Mouse (Mus musculus): Measurements from ENCODE around the gene Hemk1. TPM values are rescaled to one million over a fixed set of nuclear protein-coding genes. Genes with fewer than 3 reads are reported as not detected.

Gene Hemk1
- polyA plus RNA-seq, 1 experiment from 2014 or later, result 12.4 TPM

GRCm38 (mm10) chr9:107277603-107278002 lies 60.5 kb downstream of the Hemk1 start:
- Histone ChIP-seq H3K4me2 (replicated peaks) (no peak overlapping the region), H3K27ac (no peak overlapping the region), H3K4me3 (no peak overlapping the region), H3K36me3 (no peaks in the 10 kb centered on the region), H3K9ac (no peak overlapping the region), H3K4me1 (peaks cover 19% of the 10 kb centered on the region), H3K27me3 (no peaks in the 10 kb centered on the region), H3K9me3 (no peaks in the 10 kb centered on the region)
- no peak for ATAC-seq (ENCODE audit: insufficient number of reproducible peaks, insufficient read depth, low FRiP score, low TSS enrichment)
- WGBS, result 83% methylated on average over 7 of the region's 7 CpGs

Other genes starting within 250 kb of the Hemk1 start
- gene Dock3, start 106.4 kb downstream of the Hemk1 start, polyA plus RNA-seq (2016; fragmentation: Nextera tagmentation; extraction: Ambion mirVana), result 1.5 and 1.9 TPM in 2 replicates
- 5.2 and 6.8 TPM in 2 replicates for gene Mapkapk3, start 48.5 kb downstream of the Hemk1 start, polyA plus RNA-seq (2016; fragmentation: Nextera tagmentation; extraction: Ambion mirVana)
- gene Cish, start 42.3 kb downstream of the Hemk1 start, polyA plus RNA-seq (2016; fragmentation: Nextera tagmentation; extraction: Ambion mirVana), result 8.4 and 12.0 TPM in 2 replicates
- gene 6430571L13Rik, start 2.3 kb upstream of the Hemk1 start, polyA plus RNA-seq (2016; fragmentation: Nextera tagmentation; extraction: Ambion mirVana), result 1.4 and 1.8 TPM in 2 replicates
- gene Cacna2d2, start 61.3 kb upstream of the Hemk1 start, polyA plus RNA-seq (2016; fragmentation: Nextera tagmentation; extraction: Ambion mirVana), result 1.1 and 1.2 TPM in 2 replicates
- 49.7 and 50.1 TPM in 2 replicates for gene Tmem115, start 195.6 kb upstream of the Hemk1 start, polyA plus RNA-seq (2016; fragmentation: Nextera tagmentation; extraction: Ambion mirVana)
- gene Cyb561d2, start 203.8 kb upstream of the Hemk1 start, polyA plus RNA-seq (2016; fragmentation: Nextera tagmentation; extraction: Ambion mirVana), result 17.2 and 17.7 TPM in 2 replicates
- gene Nprl2, start 203.9 kb upstream of the Hemk1 start, polyA plus RNA-seq (2016; fragmentation: Nextera tagmentation; extraction: Ambion mirVana), result 40.8 and 46.3 TPM in 2 replicates
- 1.3 and 1.7 TPM in 2 replicates for gene Zmynd10, start 208.9 kb upstream of the Hemk1 start, polyA plus RNA-seq (2016; fragmentation: Nextera tagmentation; extraction: Ambion mirVana)
- 54.0 and 55.6 TPM in 2 replicates for gene Rassf1, start 213.2 kb upstream of the Hemk1 start, polyA plus RNA-seq (2016; fragmentation: Nextera tagmentation; extraction: Ambion mirVana)
- gene Tusc2, start 224.9 kb upstream of the Hemk1 start, polyA plus RNA-seq (2016; fragmentation: Nextera tagmentation; extraction: Ambion mirVana), result 54.1 and 54.8 TPM in 2 replicates
- gene Hyal2, start 229.6 kb upstream of the Hemk1 start, polyA plus RNA-seq (2016; fragmentation: Nextera tagmentation; extraction: Ambion mirVana), result 132 and 134 TPM in 2 replicates
- gene Hyal1, start 238.6 kb upstream of the Hemk1 start, polyA plus RNA-seq (2016; fragmentation: Nextera tagmentation; extraction: Ambion mirVana), result 12.2 and 13.2 TPM in 2 replicates
- 15.0 and 15.4 TPM in 2 replicates for gene Naa80, start 240.5 kb upstream of the Hemk1 start, polyA plus RNA-seq (2016; fragmentation: Nextera tagmentation; extraction: Ambion mirVana)
- gene Hyal3, start 242.5 kb upstream of the Hemk1 start, polyA plus RNA-seq (2016; fragmentation: Nextera tagmentation; extraction: Ambion mirVana), result 1.4 and 1.5 TPM in 2 replicates
- 35.8 and 36.9 TPM in 2 replicates for gene Ifrd2, start 249.3 kb upstream of the Hemk1 start, polyA plus RNA-seq (2016; fragmentation: Nextera tagmentation; extraction: Ambion mirVana)